Mouse (Mus musculus) olfactory bulb, adult 2 months (tissue): ENCODE data around the gene Zyx.

ENCODE experiments used
- CTCF ChIP-seq: fragments of 200-500 bp; IDR thresholded peaks from 2 replicates; pipeline ENCODE4 v1.5.1; 2012; ENCODE audit warnings: low read depth, mild to moderate bottlenecking, low read length, moderate library complexity; ENCODE audit not compliant: insufficient read depth
- POLR2A ChIP-seq: fragments of 200-500 bp; IDR thresholded peaks from 2 replicates; pipeline ENCODE4 v1.6.1; 2012; ENCODE audit warnings: mild to moderate bottlenecking, low read depth, low read length, moderate library complexity; ENCODE audit not compliant: insufficient read depth

- no peak for TF ChIP-seq POLR2A
- TF ChIP-seq CTCF, result no peak
Measured at GRCm38 (mm10) chr6:42357901-42358300, 8.5 kb downstream of the Zyx start.
